Mouse (Mus musculus): Measurements from ENCODE around the gene Irs3. TPM values are rescaled to one million over a fixed set of nuclear protein-coding genes. Genes with fewer than 3 reads are reported as not detected.

Irs3 gene
- polyA plus RNA-seq, 1 experiment from 2014 or later: 0.15 TPM

- WGBS: 11% methylated on average over 28 of the region's 28 CpGs
- ATAC-seq: peak; percentile 10
- Histone ChIP-seq H3K4me1 (ENCODE audit: control insufficient read depth, insufficient read depth, low read length) (peaks cover 21% of the 10 kb centered on the region), H3K9ac (ENCODE audit: low read depth, low read length) (peak overlapping the region; percentile 76), H3K9me3 (replicated peaks; ENCODE audit: control insufficient read depth, low read length, poor library complexity, severe bottlenecking) (no peaks in the 10 kb centered on the region), H3K27ac (ENCODE audit: low read length) (peak overlapping the region; percentile 78; the same call in 1 of the 2 replicates), H3K4me2 (ENCODE audit: low read length) (peak overlapping the region; percentile 88), H3K36me3 (ENCODE audit: control insufficient read depth, insufficient read depth, low read length) (no peaks in the 10 kb centered on the region), H3K4me3 (ENCODE audit: low read depth, low read length) (peak overlapping the region; percentile 79), H3K27me3 (ENCODE audit: control insufficient read depth, insufficient read depth, low read depth, low read length) (no peaks in the 10 kb centered on the region; the same call in 1 of the 2 replicates)
Observed at GRCm38 (mm10) chr5:137683388-137684293, 38.1 kb upstream of the Irs3 start.

GRCm38 (mm10) chr5:137682526-137682925, 37.0 kb upstream of the Irs3 start:
- no peak overlapping the region for H3K27ac ChIP-seq (ENCODE audit: low read length)
- WGBS: 77% methylated on average over 6 of the region's 6 CpGs
- H3K9me3 ChIP-seq (replicated peaks; ENCODE audit: control insufficient read depth, low read length, poor library complexity, severe bottlenecking): no peaks in the 10 kb centered on the region
- H3K4me3 ChIP-seq (ENCODE audit: low read depth, low read length): no peak overlapping the region
- ATAC-seq: no peak
- peaks cover 21% of the 10 kb centered on the region for H3K4me1 ChIP-seq (ENCODE audit: control insufficient read depth, insufficient read depth, low read length)
- H3K36me3 ChIP-seq (ENCODE audit: control insufficient read depth, insufficient read depth, low read length): no peaks in the 10 kb centered on the region
- H3K9ac ChIP-seq (ENCODE audit: low read depth, low read length): 0 out of 2 replicates have a peak overlapping the region, but pooled peaks have one; percentile 6
- H3K4me2 ChIP-seq (ENCODE audit: low read length): peak overlapping the region; percentile 23; the same call in 1 of the 2 replicates
- H3K27me3 ChIP-seq (ENCODE audit: control insufficient read depth, insufficient read depth, low read depth, low read length): no peaks in the 10 kb centered on the region; the same call in 1 of the 2 replicates

GRCm38 (mm10) chr5:137679726-137680125, 34.2 kb upstream of the Irs3 start:
- no peak overlapping the region for H3K4me2 ChIP-seq (ENCODE audit: low read length)
- 83% methylated on average over 4 of the region's 4 CpGs for WGBS
- H3K27ac ChIP-seq (ENCODE audit: low read length): no peak overlapping the region
- no peaks in the 10 kb centered on the region for H3K27me3 ChIP-seq (ENCODE audit: control insufficient read depth, insufficient read depth, low read depth, low read length)
- no peak for ATAC-seq
- H3K4me1 ChIP-seq (ENCODE audit: control insufficient read depth, insufficient read depth, low read length): peaks cover 18% of the 10 kb centered on the region
- H3K9me3 ChIP-seq (replicated peaks; ENCODE audit: control insufficient read depth, low read length, poor library complexity, severe bottlenecking): no peaks in the 10 kb centered on the region
- H3K36me3 ChIP-seq (ENCODE audit: control insufficient read depth, insufficient read depth, low read length): no peaks in the 10 kb centered on the region
- H3K9ac ChIP-seq (ENCODE audit: low read depth, low read length): no peak overlapping the region
- no peak overlapping the region for H3K4me3 ChIP-seq (ENCODE audit: low read depth, low read length)

GRCm38 (mm10) chr5:137678736-137679135, 33.2 kb upstream of the Irs3 start:
- no peak for ATAC-seq
- H3K27ac ChIP-seq (ENCODE audit: low read length): no peak overlapping the region
- H3K4me2 ChIP-seq (ENCODE audit: low read length): no peak overlapping the region
- WGBS: 87% methylated on average over 3 of the region's 3 CpGs
- no peak overlapping the region for H3K9ac ChIP-seq (ENCODE audit: low read depth, low read length)
- H3K27me3 ChIP-seq (ENCODE audit: control insufficient read depth, insufficient read depth, low read depth, low read length): no peaks in the 10 kb centered on the region
- H3K36me3 ChIP-seq (ENCODE audit: control insufficient read depth, insufficient read depth, low read length): no peaks in the 10 kb centered on the region
- no peak overlapping the region for H3K4me3 ChIP-seq (ENCODE audit: low read depth, low read length)
- peaks cover 18% of the 10 kb centered on the region for H3K4me1 ChIP-seq (ENCODE audit: control insufficient read depth, insufficient read depth, low read length)
- H3K9me3 ChIP-seq (replicated peaks; ENCODE audit: control insufficient read depth, low read length, poor library complexity, severe bottlenecking): no peaks in the 10 kb centered on the region

- no peak overlapping the region for H3K27ac ChIP-seq (ENCODE audit: low read length)
- no peaks in the 10 kb centered on the region for H3K36me3 ChIP-seq (ENCODE audit: control insufficient read depth, insufficient read depth, low read length)
- H3K27me3 ChIP-seq (ENCODE audit: control insufficient read depth, insufficient read depth, low read depth, low read length): no peaks in the 10 kb centered on the region
- no peak overlapping the region for H3K4me3 ChIP-seq (ENCODE audit: low read depth, low read length)
- WGBS: 96% methylated on average over 8 of the region's 8 CpGs
- ATAC-seq: no peak
- no peak overlapping the region for H3K4me2 ChIP-seq (ENCODE audit: low read length)
- peaks cover 9% of the 10 kb centered on the region for H3K4me1 ChIP-seq (ENCODE audit: control insufficient read depth, insufficient read depth, low read length)
- H3K9ac ChIP-seq (ENCODE audit: low read depth, low read length): no peak overlapping the region
- H3K9me3 ChIP-seq (replicated peaks; ENCODE audit: control insufficient read depth, low read length, poor library complexity, severe bottlenecking): no peaks in the 10 kb centered on the region
Observed at GRCm38 (mm10) chr5:137677859-137678258, 32.3 kb upstream of the Irs3 start.

- no peaks in the 10 kb centered on the region for H3K9me3 ChIP-seq (replicated peaks; ENCODE audit: control insufficient read depth, low read length, poor library complexity, severe bottlenecking)
- no peaks in the 10 kb centered on the region for H3K36me3 ChIP-seq (ENCODE audit: control insufficient read depth, insufficient read depth, low read length)
- H3K9ac ChIP-seq (ENCODE audit: low read depth, low read length): no peak overlapping the region
- WGBS: 94% methylated on average over 8 of the region's 8 CpGs
- H3K4me2 ChIP-seq (ENCODE audit: low read length): no peak overlapping the region
- no peaks in the 10 kb centered on the region for H3K4me1 ChIP-seq (ENCODE audit: control insufficient read depth, insufficient read depth, low read length)
- no peak for ATAC-seq
- no peak overlapping the region for H3K4me3 ChIP-seq (ENCODE audit: low read depth, low read length)
- no peak overlapping the region for H3K27ac ChIP-seq (ENCODE audit: low read length)
- no peaks in the 10 kb centered on the region for H3K27me3 ChIP-seq (ENCODE audit: control insufficient read depth, insufficient read depth, low read depth, low read length)
Observed at GRCm38 (mm10) chr5:137674786-137675185, 29.3 kb upstream of the Irs3 start.

- 91% methylated on average over 6 of the region's 6 CpGs for WGBS
- no peak for ATAC-seq
- H3K9ac ChIP-seq (ENCODE audit: low read depth, low read length): no peak overlapping the region
- H3K36me3 ChIP-seq (ENCODE audit: control insufficient read depth, insufficient read depth, low read length): no peaks in the 10 kb centered on the region
- no peaks in the 10 kb centered on the region for H3K4me1 ChIP-seq (ENCODE audit: control insufficient read depth, insufficient read depth, low read length)
- H3K4me2 ChIP-seq (ENCODE audit: low read length): no peak overlapping the region
- H3K4me3 ChIP-seq (ENCODE audit: low read depth, low read length): no peak overlapping the region
- no peaks in the 10 kb centered on the region for H3K27me3 ChIP-seq (ENCODE audit: control insufficient read depth, insufficient read depth, low read depth, low read length)
- no peak overlapping the region for H3K27ac ChIP-seq (ENCODE audit: low read length)
- no peaks in the 10 kb centered on the region for H3K9me3 ChIP-seq (replicated peaks; ENCODE audit: control insufficient read depth, low read length, poor library complexity, severe bottlenecking)
Observed at GRCm38 (mm10) chr5:137673015-137673414, 27.5 kb upstream of the Irs3 start.

GRCm38 (mm10) chr5:137672361-137672760, 26.8 kb upstream of the Irs3 start:
- H3K36me3 ChIP-seq (ENCODE audit: control insufficient read depth, insufficient read depth, low read length): no peaks in the 10 kb centered on the region
- H3K27me3 ChIP-seq (ENCODE audit: control insufficient read depth, insufficient read depth, low read depth, low read length): no peaks in the 10 kb centered on the region
- ATAC-seq: no peak
- 89% methylated on average over 5 of the region's 5 CpGs for WGBS
- H3K4me2 ChIP-seq (ENCODE audit: low read length): no peak overlapping the region
- no peak overlapping the region for H3K4me3 ChIP-seq (ENCODE audit: low read depth, low read length)
- no peaks in the 10 kb centered on the region for H3K4me1 ChIP-seq (ENCODE audit: control insufficient read depth, insufficient read depth, low read length)
- no peaks in the 10 kb centered on the region for H3K9me3 ChIP-seq (replicated peaks; ENCODE audit: control insufficient read depth, low read length, poor library complexity, severe bottlenecking)
- no peak overlapping the region for H3K27ac ChIP-seq (ENCODE audit: low read length)
- H3K9ac ChIP-seq (ENCODE audit: low read depth, low read length): no peak overlapping the region

Measured in midbrain, embryonic 16.5 days (tissue).